Mouse (Mus musculus): ENCODE results near the gene Tktl1.

- no peak for TF ChIP-seq CTCF (IDR thresholded peaks at IDR 0.05; ENCODE audit: borderline replicate concordance, insufficient read depth, low read length)
- TF ChIP-seq POLR2A (IDR thresholded peaks at IDR 0.05; ENCODE audit: low read depth, low read length), result no peak
Observed at GRCm38 (mm10) chrX:74254888-74255565, 78.0 kb downstream of the Tktl1 start.
